Mouse (Mus musculus) stomach, embryonic 15.5 days (tissue): ENCODE data around the gene Ogfod1. TPM values are rescaled to one million over a fixed set of nuclear protein-coding genes. Genes with fewer than 3 reads are reported as not detected.
"Not testable (repeated sequence)": the region's sequence is repeated elsewhere in the genome, so short reads cannot be mapped to it uniquely, and the experiment has no call there.

Source experiments
- ATAC-seq: fragments of 200-750 bp; cut with Nextera tagmentation; 2 replicates; pipeline ENCODE4 v1.8.0; 2017; ENCODE audit warnings: low read depth, moderate number of reproducible peaks, moderate TSS enrichment; ENCODE audit not compliant: insufficient read depth, low FRiP score
- H3K27ac ChIP-seq: fragments of 300-500 bp; sonication (generic); 2 replicates; pipeline ENCODE4 v1.5.1; 2015; ENCODE audit warnings: mild to moderate bottlenecking, inconsistent platforms
- H3K27me3 ChIP-seq: fragments of 300-500 bp; sonication (generic); replicated peaks from 2 replicates; pipeline ENCODE4 v1.6.1; 2015; ENCODE audit warnings: inconsistent platforms
- H3K36me3 ChIP-seq: fragments of 300-500 bp; sonication (generic); 2 replicates; pipeline ENCODE4 v1.6.1; 2015; ENCODE audit warnings: inconsistent platforms
- H3K4me1 ChIP-seq: fragments of 300-500 bp; sonication (generic); 2 replicates; pipeline ENCODE4 v1.6.1; 2015; ENCODE audit warnings: inconsistent platforms
- H3K4me2 ChIP-seq: fragments of 300-500 bp; sonication (generic); 2 replicates; pipeline ENCODE4 v1.6.1; 2015; ENCODE audit warnings: mild to moderate bottlenecking, inconsistent platforms
- H3K4me3 ChIP-seq: fragments of 300-500 bp; sonication (generic); replicated peaks from 2 replicates; pipeline ENCODE4 v1.5.1; 2015; ENCODE audit warnings: inconsistent platforms
- H3K9ac ChIP-seq: fragments of 300-500 bp; sonication (generic); 2 replicates; pipeline ENCODE4 v1.6.1; 2015; ENCODE audit warnings: inconsistent platforms
- H3K9me3 ChIP-seq: fragments of 300-500 bp; sonication (generic); 2 replicates; pipeline ENCODE4 v1.6.1; 2016; ENCODE audit warnings: inconsistent platforms
- WGBS: fragments of 180-500 bp; shearing (Covaris S2); methylation state at CpG from one replicate; pipeline ENCODE4 v1.1.7; 2015; 5-methylcytosine and 5-hydroxymethylcytosine counted together
- polyA plus RNA-seq: library from polyadenylated mRNA; unstranded; fragments of >200 nt; fragmentation: Nextera tagmentation; extraction: Ambion mirVana; gene quantifications from 2 replicates; pipeline ENCODE4 v1.2.1, GENCODE M21; 2015

Ogfod1 gene
- polyA plus RNA-seq, 1 experiment from 2014 or later, result 13.2 TPM

DNA sequence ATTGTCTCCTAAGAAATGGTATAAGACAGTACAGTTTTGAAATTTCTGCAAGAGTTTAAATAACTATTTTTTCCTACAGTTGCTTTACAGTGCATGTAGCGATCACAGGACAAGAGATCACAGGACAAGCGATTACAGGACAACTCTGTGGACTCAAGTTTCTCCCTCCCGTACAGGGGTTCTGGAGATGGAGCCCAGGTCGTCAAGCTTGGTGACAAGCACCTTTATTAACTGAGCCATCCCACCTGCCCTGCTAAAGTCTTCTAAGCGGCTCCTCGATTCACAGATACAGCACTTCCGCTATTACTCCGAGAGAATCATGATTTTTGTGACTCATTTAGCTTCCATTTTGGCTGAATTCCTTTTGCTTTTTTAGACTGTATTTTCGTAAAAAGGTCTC, 7.3 kb upstream of the Ogfod1 start:
- no peak overlapping the region for H3K4me3 ChIP-seq
- no peak overlapping the region for H3K27ac ChIP-seq
- no peaks in the 10 kb centered on the region for H3K4me1 ChIP-seq
- no peaks in the 10 kb centered on the region for H3K27me3 ChIP-seq
- no peak for ATAC-seq
- 90% methylated on average over 9 of the region's 9 CpGs for WGBS
- no peak overlapping the region for H3K9ac ChIP-seq
- H3K4me2 ChIP-seq, result no peak overlapping the region
- peaks cover 37% of the 10 kb centered on the region for H3K36me3 ChIP-seq
- no peaks in the 10 kb centered on the region for H3K9me3 ChIP-seq

DNA sequence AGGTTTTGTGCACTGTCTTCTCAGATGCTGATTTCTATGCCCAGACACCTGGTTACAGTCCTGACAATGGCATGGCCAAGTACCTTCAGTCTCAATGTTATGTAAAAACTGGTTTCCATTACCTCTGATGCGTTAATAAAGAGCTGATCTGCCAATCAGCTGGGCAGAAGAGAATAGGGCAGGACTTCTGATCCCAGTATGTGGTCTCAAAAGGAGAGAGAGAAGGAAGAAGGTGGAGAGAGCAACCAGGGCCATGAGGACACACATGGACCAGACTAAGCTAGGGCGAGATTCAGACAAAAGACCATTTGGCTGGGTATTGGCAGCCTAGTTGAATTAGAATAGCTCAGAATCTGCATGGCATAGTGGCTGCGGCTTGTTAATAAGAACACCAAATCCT, 3.4 kb upstream of the Ogfod1 start:
- Histone ChIP-seq H3K27ac (no peak overlapping the region), H3K4me3 (no peak overlapping the region), H3K4me1 (peaks cover 10% of the 10 kb centered on the region), H3K27me3 (no peaks in the 10 kb centered on the region), H3K9me3 (no peaks in the 10 kb centered on the region), H3K9ac (no peak overlapping the region), H3K36me3 (peaks cover 19% of the 10 kb centered on the region), H3K4me2 (no peak overlapping the region)
- ATAC-seq, result no peak
- 74% methylated on average over 3 of the region's 3 CpGs for WGBS

DNA sequence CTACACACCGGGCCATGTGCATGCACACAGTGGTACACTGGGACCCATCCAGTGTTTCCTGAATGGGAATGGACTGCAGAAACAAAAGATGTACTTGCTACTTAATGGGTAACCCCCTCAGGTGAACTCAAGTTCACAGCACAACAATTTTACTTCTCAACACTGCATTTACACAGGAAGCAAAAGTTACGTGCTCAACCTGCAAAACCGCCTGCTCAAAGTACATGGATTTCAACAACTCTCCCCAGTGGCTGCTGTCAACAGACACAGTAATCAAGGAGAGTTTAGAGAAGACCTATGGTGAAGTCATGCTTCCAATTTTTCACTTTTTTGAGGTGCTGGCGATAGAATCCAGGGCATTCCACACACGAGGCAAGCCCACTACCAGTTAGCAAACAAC, 1.8 kb upstream of the Ogfod1 start:
- WGBS, result 58% methylated on average over 5 of the region's 5 CpGs
- Histone ChIP-seq H3K4me3 (peak overlapping the region; percentile 4), H3K36me3 (peaks cover 5% of the 10 kb centered on the region; the same call in 1 of the 2 replicates), H3K9me3 (no peaks in the 10 kb centered on the region), H3K4me2 (peak overlapping the region; percentile 66), H3K4me1 (peaks cover 10% of the 10 kb centered on the region), H3K27ac (no peak overlapping the region), H3K27me3 (no peaks in the 10 kb centered on the region), H3K9ac (no peak overlapping the region)
- no peak for ATAC-seq

DNA sequence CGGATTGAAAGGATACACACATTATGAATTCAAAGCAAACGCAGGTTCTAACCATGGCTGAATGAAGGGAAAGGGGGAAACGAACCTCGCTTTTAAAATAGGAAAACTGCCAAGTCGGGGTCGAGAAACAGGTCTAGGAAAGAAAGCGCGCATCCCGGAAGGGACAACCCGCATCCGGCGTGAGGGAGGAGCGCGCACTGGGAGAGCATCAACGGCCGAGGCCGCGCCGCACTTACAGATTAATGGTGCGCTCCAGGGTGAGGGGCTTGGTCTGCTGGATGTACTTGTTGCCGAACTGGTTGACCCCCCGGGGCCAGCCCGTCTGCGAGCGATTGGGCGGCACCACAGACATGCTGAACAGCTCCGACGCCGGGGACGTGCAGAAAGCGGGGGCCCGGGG, 457 bp upstream of the Ogfod1 start:
- WGBS, result 0% methylated on average over 26 of the region's 32 CpGs
- H3K36me3 ChIP-seq, H3K27me3 ChIP-seq, H3K9me3 ChIP-seq: not testable (repeated sequence)
- ATAC-seq, result peak; percentile 86
- Histone ChIP-seq H3K9ac (peak overlapping the region; percentile 70), H3K4me2 (peak overlapping the region; percentile 66), H3K4me3 (peak overlapping the region; percentile 67), H3K27ac (peak overlapping the region; percentile 83), H3K4me1 (peaks cover 10% of the 10 kb centered on the region)

DNA sequence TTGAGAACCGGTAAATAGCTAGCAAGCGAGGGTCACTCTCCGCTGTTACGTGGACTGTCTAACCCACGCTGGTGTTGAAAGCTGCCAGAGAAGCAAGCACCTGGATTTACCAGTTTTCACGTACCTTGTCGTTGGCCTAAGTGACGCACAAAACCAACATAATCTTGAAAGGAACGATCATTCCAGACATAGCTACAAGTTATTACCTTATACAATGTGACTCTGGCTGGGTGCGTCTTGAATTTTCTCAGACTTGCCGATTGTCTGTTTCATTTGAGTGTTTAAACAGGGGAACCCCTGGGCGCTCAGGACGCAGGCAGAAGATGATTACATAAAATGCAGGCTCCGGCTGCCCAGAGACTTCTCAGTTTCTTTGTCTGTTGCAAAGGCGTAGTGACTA, 808 bp downstream of the Ogfod1 start:
- no peak for ATAC-seq
- Histone ChIP-seq H3K27me3 (no peaks in the 10 kb centered on the region), H3K9me3 (no peaks in the 10 kb centered on the region), H3K4me2 (peak overlapping the region; percentile 58), H3K27ac (peak overlapping the region; percentile 36; the same call in 1 of the 2 replicates), H3K9ac (peak overlapping the region; percentile 40; the same call in 1 of the 2 replicates), H3K4me3 (peak overlapping the region; percentile 67), H3K36me3 (no peaks in the 10 kb centered on the region), H3K4me1 (peaks cover 10% of the 10 kb centered on the region)
- 5% methylated on average over 15 of the region's 15 CpGs for WGBS

DNA sequence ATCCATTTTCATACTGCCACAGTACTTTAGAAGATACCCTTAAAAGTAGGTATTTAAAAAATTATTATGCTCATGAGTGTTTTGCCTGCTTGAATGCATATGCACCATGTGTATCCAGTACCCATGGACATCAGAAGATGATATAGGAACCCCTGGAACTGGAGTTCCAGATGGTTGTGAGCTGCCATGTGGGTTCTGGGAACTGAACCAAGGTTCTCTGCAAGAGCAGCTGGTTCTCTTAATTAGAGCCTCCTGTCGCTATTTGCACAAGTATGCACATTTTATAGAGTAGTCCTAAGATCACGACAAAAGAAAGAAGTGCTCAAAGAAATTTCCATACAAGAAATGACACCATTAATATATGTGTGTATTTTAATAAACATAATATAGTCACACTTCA, 10.8 kb downstream of the Ogfod1 start:
- no peak for ATAC-seq
- H3K36me3 ChIP-seq, result no peaks in the 10 kb centered on the region; the same call in 1 of the 2 replicates
- no peak overlapping the region for H3K27ac ChIP-seq
- H3K4me3 ChIP-seq, result no peak overlapping the region
- no peaks in the 10 kb centered on the region for H3K4me1 ChIP-seq
- H3K9me3 ChIP-seq, result no peaks in the 10 kb centered on the region
- WGBS, result 83% methylated on average over 2 of the region's 2 CpGs
- H3K27me3 ChIP-seq, result no peaks in the 10 kb centered on the region
- H3K4me2 ChIP-seq, result no peak overlapping the region
- H3K9ac ChIP-seq, result no peak overlapping the region

DNA sequence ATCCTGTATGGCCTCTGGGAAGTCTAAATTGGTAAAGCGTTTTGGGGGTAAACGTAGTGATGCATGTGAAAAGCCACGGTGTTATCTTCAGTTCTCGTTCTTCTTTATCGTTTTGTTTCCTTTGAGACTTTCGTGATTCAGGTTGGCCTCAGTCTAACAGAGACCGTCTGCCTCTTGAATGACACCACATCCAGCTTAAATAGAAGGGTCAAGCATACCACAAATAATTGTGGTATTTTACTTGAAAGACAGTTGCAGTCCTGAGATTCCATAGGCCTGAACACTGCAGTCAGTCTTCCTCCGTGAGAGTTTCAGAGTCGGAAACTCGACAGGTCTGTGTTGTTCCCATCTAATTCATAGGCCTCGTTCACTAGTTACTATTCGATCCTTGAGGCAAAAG, 15.7 kb downstream of the Ogfod1 start:
- H3K27ac ChIP-seq, result no peak overlapping the region
- H3K9me3 ChIP-seq, result no peaks in the 10 kb centered on the region
- no peaks in the 10 kb centered on the region for H3K4me1 ChIP-seq
- H3K27me3 ChIP-seq, result no peaks in the 10 kb centered on the region
- H3K4me3 ChIP-seq, result no peak overlapping the region
- 84% methylated on average over 12 of the region's 12 CpGs for WGBS
- no peak overlapping the region for H3K4me2 ChIP-seq
- no peak for ATAC-seq
- peaks cover 9% of the 10 kb centered on the region for H3K36me3 ChIP-seq
- no peak overlapping the region for H3K9ac ChIP-seq

DNA sequence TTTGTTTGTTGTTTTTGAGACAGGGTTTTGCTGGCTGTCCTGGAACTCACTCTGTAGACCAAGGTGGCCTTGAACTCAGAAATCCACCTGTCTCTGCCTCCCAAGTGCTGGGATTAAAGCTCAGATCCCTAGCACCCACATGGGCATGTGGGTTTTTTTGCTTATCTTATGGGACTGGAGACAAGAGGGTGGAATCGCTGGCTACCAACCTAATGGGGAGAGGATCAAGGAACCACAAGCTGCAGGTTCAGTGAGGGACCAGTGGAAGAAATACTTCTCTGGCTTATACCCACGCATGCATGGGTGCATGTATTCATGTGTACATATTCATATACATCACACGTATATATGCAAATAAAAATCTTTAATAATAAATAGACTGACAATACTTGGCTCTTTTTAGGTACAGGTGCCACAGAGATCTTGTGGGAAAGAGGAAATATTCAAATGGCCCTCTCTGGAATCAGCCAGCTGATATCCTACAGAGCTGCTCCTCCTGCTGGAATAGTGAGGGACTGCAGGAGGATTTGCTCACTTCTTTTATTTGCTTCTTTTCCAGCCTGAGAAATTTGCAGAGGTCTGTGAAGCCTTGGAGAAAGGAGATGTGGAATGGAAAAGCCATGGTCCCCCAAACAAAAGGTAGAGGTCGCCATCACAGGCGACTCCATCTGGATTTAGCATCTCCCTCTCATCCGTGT, 20.3 kb downstream of the Ogfod1 start:
- Histone ChIP-seq H3K4me1 (no peaks in the 10 kb centered on the region), H3K36me3 (peaks cover 20% of the 10 kb centered on the region), H3K27me3 (no peaks in the 10 kb centered on the region), H3K9me3 (no peaks in the 10 kb centered on the region), H3K4me3 (no peak overlapping the region), H3K4me2 (no peak overlapping the region), H3K27ac (no peak overlapping the region), H3K9ac (no peak overlapping the region)
- no peak for ATAC-seq
- 61% methylated on average over 6 of the region's 6 CpGs for WGBS

DNA sequence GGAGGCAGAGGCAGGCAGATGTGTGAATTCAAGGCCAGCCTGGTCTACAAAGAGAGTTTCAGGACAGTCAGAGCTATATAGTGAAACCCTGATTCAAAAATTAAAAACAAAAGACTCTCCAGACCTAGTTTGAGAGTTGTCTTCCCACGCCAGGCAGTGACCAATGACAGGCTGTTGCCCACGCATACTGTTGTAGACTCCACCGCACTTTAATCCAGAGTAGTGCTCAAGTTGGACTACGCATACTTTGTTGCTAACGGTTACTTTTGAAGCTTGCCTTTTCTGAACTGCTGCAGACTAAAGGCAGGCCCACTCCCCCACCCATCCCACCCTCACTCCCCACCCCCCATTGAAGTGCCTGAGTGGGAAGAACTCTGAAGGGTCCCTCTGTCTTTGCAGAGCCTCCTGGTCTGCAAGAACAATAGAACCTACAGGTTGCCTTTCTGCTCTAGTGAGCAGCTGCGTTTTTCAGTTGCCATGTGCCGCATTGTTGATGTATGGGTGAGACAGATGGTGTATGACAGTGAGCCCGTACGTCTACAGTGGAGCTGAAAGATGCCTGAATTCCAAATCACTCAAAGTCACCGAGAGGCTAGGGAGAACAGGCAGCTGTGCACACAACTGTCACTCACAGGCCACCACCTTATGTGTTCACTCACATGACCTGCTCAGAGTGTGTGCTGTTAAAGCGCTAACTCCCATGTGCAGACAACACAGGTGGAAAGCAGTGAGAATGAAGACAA, 29.3 kb downstream of the Ogfod1 start:
- 59% methylated on average over 11 of the region's 11 CpGs for WGBS

DNA sequence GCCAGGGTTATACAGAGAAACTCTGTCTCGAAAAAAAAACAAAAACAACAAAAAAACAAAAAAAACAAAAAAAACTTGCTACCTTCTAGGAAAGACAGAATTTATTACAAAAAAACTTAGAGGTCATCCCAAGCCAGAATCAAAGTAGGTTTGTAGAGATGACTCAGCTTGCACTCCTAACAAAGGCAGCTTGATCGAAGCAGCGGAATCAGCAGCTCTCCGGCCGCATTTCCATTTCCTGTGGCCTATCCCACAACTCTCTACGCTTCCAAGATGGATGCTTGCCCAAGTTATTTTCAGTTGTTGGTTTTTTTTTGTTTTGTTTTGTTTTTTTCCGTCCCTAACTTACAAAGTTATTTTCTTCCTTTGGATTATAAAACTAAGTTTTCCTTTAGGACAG, 31.8 kb downstream of the Ogfod1 start:
- 93% methylated on average over 7 of the region's 7 CpGs for WGBS
- Histone ChIP-seq H3K9ac (no peak overlapping the region), H3K4me1 (no peaks in the 10 kb centered on the region), H3K9me3 (no peaks in the 10 kb centered on the region), H3K4me3 (no peak overlapping the region), H3K27me3 (no peaks in the 10 kb centered on the region), H3K4me2 (no peak overlapping the region), H3K27ac (no peak overlapping the region), H3K36me3 (peaks cover 10% of the 10 kb centered on the region; the same call in 1 of the 2 replicates)
- ATAC-seq, result no peak

More for the DNA sequence above, 29.3 kb downstream of the Ogfod1 start:
- Histone ChIP-seq H3K9me3 (no peaks in the 10 kb centered on the region), H3K9ac (no peak overlapping the region), H3K36me3 (peaks cover 23% of the 10 kb centered on the region; the same call in 1 of the 2 replicates), H3K27ac (no peak overlapping the region), H3K4me1 (no peaks in the 10 kb centered on the region), H3K27me3 (no peaks in the 10 kb centered on the region), H3K4me3 (no peak overlapping the region), H3K4me2 (no peak overlapping the region)
- ATAC-seq, result peak; percentile 63; the same call in 1 of the 2 replicates

DNA sequence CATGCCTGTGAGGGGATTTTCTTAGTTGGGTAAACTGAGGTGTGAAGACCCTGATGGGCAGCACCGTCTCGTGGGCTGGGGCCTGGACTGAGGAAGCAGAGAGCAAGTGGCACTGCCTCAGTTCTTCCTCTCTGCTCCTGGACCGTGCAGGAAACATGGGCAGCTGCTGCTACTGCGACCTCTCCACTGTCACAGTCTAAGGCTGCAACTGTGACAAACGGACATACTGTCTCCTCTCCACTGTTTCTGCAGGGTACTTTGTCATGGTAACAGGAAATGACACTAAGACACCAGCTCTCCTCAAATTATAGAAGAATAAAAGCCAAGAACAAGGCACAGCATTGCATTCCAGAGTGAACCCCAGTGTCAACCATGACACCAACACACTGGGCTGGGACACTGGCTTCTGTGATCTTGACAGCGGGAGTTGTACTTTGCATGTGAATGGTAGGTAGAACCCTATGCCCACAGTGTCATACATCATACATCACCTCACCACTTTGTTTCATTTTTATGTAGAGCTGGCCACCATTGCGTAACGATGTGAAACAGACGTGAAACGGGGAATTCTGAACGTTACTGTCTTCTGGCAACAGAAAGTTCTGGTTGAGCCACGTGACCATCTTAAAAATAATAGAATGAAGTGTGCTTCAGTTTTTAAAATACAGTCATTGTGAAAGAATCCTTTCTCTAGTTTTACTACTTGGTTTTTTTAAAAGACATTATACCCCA, 39.6 kb downstream of the Ogfod1 start:
- H3K9ac ChIP-seq, result no peak overlapping the region
- ATAC-seq, result no peak
- no peaks in the 10 kb centered on the region for H3K9me3 ChIP-seq
- no peaks in the 10 kb centered on the region for H3K4me1 ChIP-seq
- no peak overlapping the region for H3K4me3 ChIP-seq
- no peak overlapping the region for H3K27ac ChIP-seq
- no peaks in the 10 kb centered on the region for H3K27me3 ChIP-seq
- 87% methylated on average over 12 of the region's 12 CpGs for WGBS
- H3K4me2 ChIP-seq, result no peak overlapping the region
- H3K36me3 ChIP-seq, result no peaks in the 10 kb centered on the region

DNA sequence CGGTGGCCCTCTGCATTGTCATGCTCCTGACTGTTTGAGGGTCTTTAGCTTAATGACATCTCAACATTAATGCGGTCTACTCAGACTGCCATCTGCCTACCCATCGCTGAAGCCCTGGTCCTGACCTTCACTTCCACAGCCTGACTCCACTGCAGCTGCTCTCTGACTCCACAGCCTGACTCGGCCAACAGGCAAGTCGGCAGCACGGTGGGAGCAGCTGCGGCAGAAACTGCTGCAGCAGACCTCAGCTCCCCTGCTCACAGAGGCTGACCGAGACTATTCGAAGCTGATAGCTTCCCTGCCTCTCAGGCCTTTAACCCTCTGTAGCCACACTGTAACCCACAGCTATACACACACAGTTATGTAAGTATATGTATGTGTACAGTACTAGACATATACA, 51.0 kb downstream of the Ogfod1 start:
- Histone ChIP-seq H3K4me2 (no peak overlapping the region), H3K9me3 (no peaks in the 10 kb centered on the region), H3K27me3 (no peaks in the 10 kb centered on the region), H3K4me1 (no peaks in the 10 kb centered on the region), H3K4me3 (no peak overlapping the region), H3K36me3 (no peaks in the 10 kb centered on the region), H3K9ac (no peak overlapping the region), H3K27ac (no peak overlapping the region)
- 80% methylated on average over 9 of the region's 9 CpGs for WGBS
- no peak for ATAC-seq
